Mouse (Mus musculus) C2C12 (cell line): ENCODE results near the gene Exosc5.

ENCODE experiments used
- CTCF ChIP-seq: IDR thresholded peaks from one replicate; pipeline ENCODE4 v1.5.1; 2011; ENCODE audit not compliant: control insufficient read depth, insufficient read depth, insufficient read length
- FOSL1 ChIP-seq: IDR thresholded peaks from one replicate; pipeline ENCODE4 v1.8.0; 2011; ENCODE audit warnings: mild to moderate bottlenecking, low read length; ENCODE audit not compliant: poor library complexity, insufficient read depth, severe bottlenecking
- USF1 ChIP-seq: IDR thresholded peaks from one replicate; pipeline ENCODE4 v1.6.1; 2011; ENCODE audit warnings: low read depth, mild to moderate bottlenecking, control low read depth, moderate library complexity

DNA sequence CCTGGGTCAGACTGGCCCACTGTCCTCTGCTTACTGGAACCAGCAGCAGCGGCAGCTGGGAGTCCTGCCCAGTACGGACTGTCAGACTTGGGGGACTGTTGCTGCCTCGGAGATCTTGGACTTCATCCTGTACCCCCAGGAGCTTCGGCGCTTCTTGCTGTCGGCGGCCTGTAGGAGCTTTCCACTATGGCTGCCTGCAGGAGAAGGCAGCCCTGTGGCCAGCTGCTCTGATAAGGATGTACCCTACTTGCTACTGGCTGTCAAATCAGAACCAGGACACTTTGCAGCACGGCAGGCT lies 30.7 kb upstream of the Exosc5 start:
- TF ChIP-seq CTCF, result no peak
- TF ChIP-seq FOSL1, result no peak
- TF ChIP-seq USF1, result no peak
